Mouse (Mus musculus) midbrain, embryonic 11.5 days (tissue): ENCODE measurements around the gene Prdm16. TPM values are rescaled to one million over a fixed set of nuclear protein-coding genes. Genes with fewer than 3 reads are reported as not detected.
A peak's percentile ranks its signal among the peaks of the same experiment; 100 is the strongest.

Experiments used
- ATAC-seq: fragments of 200-750 bp; cut with Nextera tagmentation; 2 replicates; pipeline ENCODE4 v1.8.0; 2017; ENCODE audit warnings: moderate TSS enrichment, moderate library complexity; ENCODE audit not compliant: low FRiP score
- DNase-seq: peaks from one replicate; pipeline ENCODE4 v3.0.0; 2015; ENCODE audit warnings: low spot score; ENCODE audit errors: missing footprints
- H3K27ac ChIP-seq: fragments of 300-500 bp; sonication (generic); 2 replicates; pipeline ENCODE4 v1.5.1; 2014; ENCODE audit warnings: low read depth, low read length
- H3K27me3 ChIP-seq: fragments of 300-500 bp; sonication (generic); 2 replicates; pipeline ENCODE4 v1.6.1; 2014; ENCODE audit warnings: mild to moderate bottlenecking, low read length, moderate library complexity, mixed read lengths; ENCODE audit not compliant: control insufficient read depth, insufficient read depth
- H3K36me3 ChIP-seq: fragments of 300-500 bp; sonication (generic); 2 replicates; pipeline ENCODE4 v1.6.1; 2014; ENCODE audit warnings: mild to moderate bottlenecking, low read length, moderate library complexity, mixed read lengths; ENCODE audit not compliant: control insufficient read depth, insufficient read depth
- H3K4me1 ChIP-seq: fragments of 300-500 bp; sonication (generic); 2 replicates; pipeline ENCODE4 v1.6.1; 2014; ENCODE audit warnings: low read length; ENCODE audit not compliant: control insufficient read depth, insufficient read depth
- H3K4me2 ChIP-seq: fragments of 300-500 bp; sonication (generic); 2 replicates; pipeline ENCODE4 v1.6.1; 2014; ENCODE audit warnings: mild to moderate bottlenecking, moderate library complexity
- H3K4me3 ChIP-seq: fragments of 300-500 bp; sonication (generic); 2 replicates; pipeline ENCODE4 v1.5.1; 2014; ENCODE audit warnings: low read depth, low read length
- H3K9ac ChIP-seq: fragments of 300-500 bp; sonication (generic); 2 replicates; pipeline ENCODE4 v1.6.1; 2014; ENCODE audit warnings: low read length
- H3K9me3 ChIP-seq: fragments of 300-500 bp; sonication (generic); 2 replicates; pipeline ENCODE4 v1.6.1; 2016; ENCODE audit warnings: low read length; ENCODE audit not compliant: control insufficient read depth
- WGBS: fragments of 180-500 bp; shearing (Covaris S2); extraction: QIAGEN DNeasy Blood & Tissue Kit; methylation state at CpG from one replicate; pipeline ENCODE4 v1.1.7; 2014; 5-methylcytosine and 5-hydroxymethylcytosine counted together
- polyA plus RNA-seq: library from polyadenylated mRNA; unstranded; fragments of >200 nt; fragmentation: Nextera tagmentation; extraction: Ambion mirVana; gene quantifications from 2 replicates; pipeline ENCODE4 v1.2.1, GENCODE M21; 2014

Gene Prdm16
- polyA plus RNA-seq, 1 experiment from 2014 or later, result 8.0 TPM

DNA sequence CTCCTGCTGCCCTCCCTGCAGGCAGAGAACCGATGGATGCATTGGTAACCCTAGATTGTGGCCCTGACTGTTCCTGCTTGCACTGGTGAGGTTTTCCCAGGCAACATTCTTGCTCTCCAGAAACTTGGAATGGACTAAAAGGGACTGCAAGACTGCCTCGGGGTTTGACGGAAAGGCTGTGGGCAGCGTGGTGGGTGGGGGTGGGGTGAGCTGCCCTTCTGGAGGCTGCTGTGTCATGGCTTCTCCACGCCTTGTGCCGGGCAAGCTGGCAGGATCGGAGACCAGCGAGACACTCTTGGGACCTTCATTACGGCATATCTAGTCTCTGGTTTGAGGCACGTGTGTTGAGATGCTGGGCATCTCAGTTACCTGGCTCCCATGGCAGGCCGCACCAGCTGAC lies 237.0 kb downstream of the Prdm16 start:
- ATAC-seq (no peak), DNase-seq (peak; percentile 66)
- no peaks in the 10 kb centered on the region for H3K27me3 ChIP-seq
- H3K36me3 ChIP-seq, result no peaks in the 10 kb centered on the region
- WGBS, result 90% methylated on average over 11 of the region's 11 CpGs
- no peak overlapping the region for H3K4me3 ChIP-seq
- H3K9me3 ChIP-seq, result no peaks in the 10 kb centered on the region
- H3K9ac ChIP-seq, result no peak overlapping the region
- H3K4me1 ChIP-seq, result peaks cover 9% of the 10 kb centered on the region; the same call in 1 of the 2 replicates
- no peak overlapping the region for H3K27ac ChIP-seq
- H3K4me2 ChIP-seq, result no peak overlapping the region

DNA sequence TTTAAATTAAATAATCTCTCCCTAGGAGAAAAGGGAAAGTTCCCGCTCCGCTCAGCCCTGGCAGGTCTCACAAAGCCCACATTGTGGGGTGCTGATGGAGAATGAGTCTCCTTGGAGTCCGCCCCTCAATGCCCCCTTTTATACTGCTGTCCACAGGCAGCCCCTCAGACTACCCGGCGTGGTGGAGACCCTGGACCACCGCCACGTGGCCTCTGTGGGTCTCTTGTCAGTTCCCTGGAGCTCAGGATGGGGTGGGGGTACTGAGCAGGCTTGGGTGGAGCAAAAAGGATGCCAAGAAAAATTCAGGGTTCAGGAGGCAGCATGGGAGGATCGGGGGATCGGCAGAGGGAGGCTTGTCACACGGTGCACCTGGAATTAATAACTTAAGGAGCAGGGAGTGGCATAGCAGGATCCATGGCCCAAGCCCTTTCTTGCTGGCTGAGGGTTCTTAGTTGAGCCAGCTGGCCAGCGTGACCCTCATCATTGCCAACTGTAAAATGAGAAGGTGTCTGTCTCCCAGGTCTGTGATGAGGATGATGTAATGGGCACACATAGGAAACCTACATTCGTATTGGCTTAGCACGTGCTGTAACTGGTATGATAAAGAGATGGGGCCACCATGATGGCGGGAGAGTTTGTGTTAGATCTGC lies 239.9 kb downstream of the Prdm16 start:
- ATAC-seq (no peak), DNase-seq (no peak)
- Histone ChIP-seq H3K27ac (no peak overlapping the region), H3K4me2 (no peak overlapping the region), H3K9ac (no peak overlapping the region), H3K27me3 (no peaks in the 10 kb centered on the region), H3K9me3 (no peaks in the 10 kb centered on the region), H3K4me1 (peaks cover 13% of the 10 kb centered on the region), H3K36me3 (no peaks in the 10 kb centered on the region), H3K4me3 (no peak overlapping the region)
- 89% methylated on average over 14 of the region's 14 CpGs for whole genome bisulfite sequencing

DNA sequence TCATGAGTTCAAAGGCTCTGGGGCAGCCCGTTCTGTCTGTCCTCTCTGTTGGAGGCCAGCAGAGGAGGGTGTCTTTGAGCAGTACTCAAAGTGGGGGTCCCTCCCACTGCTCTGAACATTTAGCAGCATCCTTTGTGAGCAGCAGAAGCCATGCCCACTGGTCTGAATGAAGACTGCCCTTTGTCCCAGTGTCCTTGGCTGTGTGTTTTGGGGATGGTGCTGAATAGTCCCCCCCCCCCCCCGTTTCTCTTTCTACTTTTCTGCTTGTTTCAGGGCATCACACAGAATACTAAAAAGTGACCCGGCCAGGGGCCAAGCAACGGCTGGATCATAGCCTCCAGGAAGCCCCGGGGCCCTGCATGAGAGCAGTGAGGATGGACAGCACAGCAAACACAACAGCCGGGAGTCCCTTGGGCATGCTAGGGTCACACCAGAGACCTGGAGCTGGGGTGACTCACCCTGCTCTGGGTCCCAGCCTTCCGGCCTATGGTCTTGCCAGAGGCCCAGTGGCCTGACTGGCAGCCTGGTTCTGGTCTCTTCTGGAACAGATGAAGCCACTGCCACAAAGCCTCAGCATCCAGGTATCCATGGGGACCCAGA lies 242.4 kb downstream of the Prdm16 start:
- H3K9ac ChIP-seq, result no peak overlapping the region
- WGBS, result 57% methylated on average over 7 of the region's 7 CpGs
- DNase-seq, result peak; percentile 62
- H3K27ac ChIP-seq, result no peak overlapping the region
- no peaks in the 10 kb centered on the region for H3K27me3 ChIP-seq
- peaks cover 24% of the 10 kb centered on the region for H3K4me1 ChIP-seq
- no peak overlapping the region for H3K4me2 ChIP-seq
- H3K9me3 ChIP-seq, result no peaks in the 10 kb centered on the region
- no peak overlapping the region for H3K4me3 ChIP-seq
- H3K36me3 ChIP-seq, result no peaks in the 10 kb centered on the region
- no peak for ATAC-seq

DNA sequence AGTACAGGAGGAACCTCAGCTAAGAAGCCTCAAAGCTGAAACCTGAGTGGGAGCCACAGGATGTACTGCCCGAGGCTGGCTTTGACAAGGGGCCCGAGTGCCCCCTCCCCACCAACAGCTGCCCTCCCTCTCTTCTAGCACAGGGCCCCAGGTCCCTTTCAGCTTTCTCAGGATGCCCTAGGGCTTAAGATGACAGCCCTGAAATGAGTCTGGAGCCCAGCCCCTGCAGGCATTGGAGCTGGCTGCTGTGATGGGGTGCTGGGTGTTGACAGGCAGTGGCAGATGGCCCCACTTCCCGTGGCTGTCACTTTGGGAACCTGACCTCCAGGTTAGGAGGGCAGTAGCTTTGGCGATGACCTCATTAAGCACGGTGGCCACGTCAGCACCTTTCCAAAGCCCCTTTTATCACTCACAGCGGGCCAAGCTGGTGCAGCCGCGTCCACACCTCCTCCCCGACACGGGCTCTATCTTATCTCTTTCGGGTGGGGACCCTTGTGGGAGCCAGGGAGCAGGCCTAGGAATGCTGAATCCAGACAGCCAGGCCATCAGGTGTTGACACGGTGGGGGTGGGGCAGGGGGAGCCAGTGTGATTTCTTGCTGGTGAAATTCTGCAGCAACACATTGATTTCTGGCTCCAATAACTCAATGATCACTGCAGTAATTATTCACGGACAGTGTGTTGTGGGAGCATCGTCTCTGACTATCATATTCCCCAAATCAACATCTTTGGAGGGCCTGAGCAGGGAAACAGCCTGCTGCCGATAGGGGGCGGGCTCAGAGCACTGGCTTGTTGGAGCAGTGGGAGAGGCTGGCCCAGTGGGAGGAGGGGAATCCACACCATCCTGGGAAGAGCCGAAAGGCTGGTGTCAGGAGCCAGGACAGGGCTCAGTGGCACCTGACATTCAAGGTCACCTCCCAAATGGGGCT lies 243.2 kb downstream of the Prdm16 start:
- DNase-seq, result peak; percentile 91
- no peak overlapping the region for H3K4me3 ChIP-seq
- H3K9ac ChIP-seq, result no peak overlapping the region
- ATAC-seq, result peak; percentile 52
- no peak overlapping the region for H3K27ac ChIP-seq
- peaks cover 24% of the 10 kb centered on the region for H3K4me1 ChIP-seq
- 40% methylated on average over 18 of the region's 18 CpGs for WGBS
- H3K9me3 ChIP-seq, result no peaks in the 10 kb centered on the region
- no peaks in the 10 kb centered on the region for H3K36me3 ChIP-seq
- H3K27me3 ChIP-seq, result no peaks in the 10 kb centered on the region
- H3K4me2 ChIP-seq, result no peak overlapping the region

DNA sequence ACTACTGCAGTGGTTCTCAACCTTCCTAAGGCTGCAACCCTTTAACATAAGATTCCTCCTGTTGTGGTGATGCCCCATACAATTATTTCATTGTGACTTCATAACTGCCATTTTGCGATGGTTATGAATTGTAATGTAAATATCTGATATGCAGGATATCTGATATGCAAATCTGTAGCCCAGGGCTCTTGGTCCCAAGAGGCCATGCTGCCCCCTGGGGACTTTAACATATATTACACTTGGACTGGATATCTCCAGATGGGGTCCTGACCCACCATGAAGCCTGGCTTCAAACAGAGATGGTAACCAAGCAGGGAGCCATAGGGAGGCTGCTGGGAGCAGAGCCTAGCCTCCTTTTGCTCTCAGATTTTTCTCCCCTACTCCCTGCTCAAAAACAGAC lies 244.0 kb downstream of the Prdm16 start:
- Histone ChIP-seq H3K36me3 (no peaks in the 10 kb centered on the region), H3K27me3 (no peaks in the 10 kb centered on the region), H3K4me1 (peaks cover 24% of the 10 kb centered on the region), H3K27ac (no peak overlapping the region), H3K4me2 (no peak overlapping the region), H3K9ac (no peak overlapping the region), H3K4me3 (no peak overlapping the region), H3K9me3 (no peaks in the 10 kb centered on the region)
- DNase-seq, result peak; percentile 82
- no peak for ATAC-seq
- WGBS, result 85% methylated on average over 1 of the region's 1 CpGs

DNA sequence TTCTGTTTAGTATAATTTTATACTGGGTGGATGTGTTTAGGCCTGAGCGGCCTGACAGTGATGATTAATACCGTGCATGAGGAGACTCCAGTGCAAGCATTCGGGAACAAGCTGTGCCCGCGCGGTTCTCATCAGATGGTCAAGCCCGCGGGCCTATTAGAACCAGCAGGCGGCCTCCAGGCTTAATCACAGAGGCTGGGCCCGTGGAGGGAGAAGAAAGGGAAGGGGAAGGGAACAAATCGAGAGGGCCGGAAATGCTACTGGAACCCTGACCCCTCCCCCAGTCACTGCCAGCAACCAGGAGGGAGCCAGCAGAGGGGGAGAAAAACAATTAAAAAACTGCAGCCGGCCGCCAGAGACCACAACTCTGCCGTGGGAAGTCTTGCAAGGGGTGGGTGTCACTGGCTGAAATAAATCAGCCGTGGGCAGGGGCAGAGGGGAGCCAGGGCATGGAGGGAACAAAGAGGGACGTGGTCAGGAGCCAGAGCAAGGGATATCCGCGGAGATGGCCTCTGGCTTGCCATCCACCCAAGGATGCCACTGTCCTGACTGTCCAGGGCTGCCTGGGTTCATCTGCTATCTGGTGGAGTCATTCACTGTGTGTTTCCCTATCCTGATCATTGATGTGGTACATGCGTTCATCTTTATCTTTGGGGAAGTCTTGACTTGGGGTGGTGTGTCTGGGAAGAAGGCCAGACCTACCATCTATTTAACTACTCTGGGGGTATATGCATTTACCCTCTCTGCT lies 246.2 kb downstream of the Prdm16 start:
- Histone ChIP-seq H3K4me3 (no peak overlapping the region), H3K27ac (peak overlapping the region; percentile 57)

DNA sequence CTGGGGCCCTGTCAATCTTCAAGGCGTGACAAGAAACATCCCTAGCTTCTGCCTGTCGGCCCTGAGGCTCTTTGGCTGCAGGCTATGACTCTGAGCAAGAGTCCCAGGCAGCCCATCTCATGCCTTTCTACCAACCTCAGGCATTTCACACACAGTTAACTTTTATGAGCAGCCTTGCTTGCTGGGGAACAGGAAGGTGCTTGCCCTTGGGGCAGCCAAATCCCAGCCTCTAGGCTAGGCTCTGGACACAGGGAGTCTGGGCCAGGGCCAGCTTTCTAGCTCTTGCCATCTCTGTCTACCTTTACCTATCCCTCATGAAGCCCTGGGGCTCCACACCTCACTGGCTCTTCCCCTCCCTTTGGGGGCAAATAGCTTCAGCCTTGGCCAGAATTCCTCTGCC lies 247.0 kb downstream of the Prdm16 start:
- Histone ChIP-seq H3K9me3 (no peaks in the 10 kb centered on the region), H3K4me1 (peaks cover 24% of the 10 kb centered on the region), H3K4me3 (no peak overlapping the region), H3K4me2 (no peak overlapping the region), H3K27ac (no peak overlapping the region), H3K27me3 (no peaks in the 10 kb centered on the region), H3K9ac (no peak overlapping the region; the same call in 1 of the 2 replicates), H3K36me3 (no peaks in the 10 kb centered on the region)
- DNase-seq (peak; percentile 56), ATAC-seq (no peak)
- 90% methylated on average over 2 of the region's 2 CpGs for WGBS

More for the DNA sequence above, 246.2 kb downstream of the Prdm16 start:
- Histone ChIP-seq H3K36me3 (no peaks in the 10 kb centered on the region), H3K9me3 (no peaks in the 10 kb centered on the region), H3K4me1 (peaks cover 24% of the 10 kb centered on the region), H3K9ac (peak overlapping the region; percentile 63), H3K4me2 (peak overlapping the region; percentile 15; the same call in 1 of the 2 replicates), H3K27me3 (no peaks in the 10 kb centered on the region)
- WGBS, result 11% methylated on average over 20 of the region's 20 CpGs
- ATAC-seq (peak; percentile 77), DNase-seq (peak; percentile 92)

DNA sequence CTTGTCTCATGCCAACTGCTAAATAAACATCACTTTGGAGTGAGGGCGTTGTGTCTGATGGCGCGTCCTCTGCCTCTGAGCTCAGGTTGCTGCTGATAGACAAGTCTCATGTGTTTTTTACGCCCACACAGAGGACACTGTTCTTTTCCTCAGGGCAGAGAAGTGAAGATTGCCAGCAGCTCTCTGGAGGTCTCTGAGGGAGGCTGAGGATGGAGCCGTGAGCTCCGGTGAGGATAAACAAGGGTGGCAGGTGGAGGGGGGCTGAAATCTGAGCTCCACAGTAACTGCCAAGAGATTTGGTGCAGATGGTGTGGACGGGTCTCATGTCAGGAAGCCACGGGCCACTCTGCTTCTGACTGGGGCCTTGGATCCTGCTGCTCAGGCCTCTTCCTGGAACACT lies 249.9 kb downstream of the Prdm16 start:
- no peaks in the 10 kb centered on the region for H3K36me3 ChIP-seq
- no peak for ATAC-seq
- no peaks in the 10 kb centered on the region for H3K9me3 ChIP-seq
- no peak overlapping the region for H3K4me3 ChIP-seq
- DNase-seq, result peak; percentile 78
- H3K9ac ChIP-seq, result no peak overlapping the region
- H3K27me3 ChIP-seq, result no peaks in the 10 kb centered on the region
- 60% methylated on average over 8 of the region's 8 CpGs for WGBS
- H3K4me2 ChIP-seq, result no peak overlapping the region
- no peak overlapping the region for H3K27ac ChIP-seq
- peaks cover 11% of the 10 kb centered on the region for H3K4me1 ChIP-seq
